Mouse (Mus musculus): ENCODE measurements around the gene Ptger4. TPM values are rescaled to one million over a fixed set of nuclear protein-coding genes. Genes with fewer than 3 reads are reported as not detected.

Gene Ptger4
- total and polyA plus RNA-seq, 3 experiments, result 3.5 to 5.7 TPM; not detected in 1

DNA sequence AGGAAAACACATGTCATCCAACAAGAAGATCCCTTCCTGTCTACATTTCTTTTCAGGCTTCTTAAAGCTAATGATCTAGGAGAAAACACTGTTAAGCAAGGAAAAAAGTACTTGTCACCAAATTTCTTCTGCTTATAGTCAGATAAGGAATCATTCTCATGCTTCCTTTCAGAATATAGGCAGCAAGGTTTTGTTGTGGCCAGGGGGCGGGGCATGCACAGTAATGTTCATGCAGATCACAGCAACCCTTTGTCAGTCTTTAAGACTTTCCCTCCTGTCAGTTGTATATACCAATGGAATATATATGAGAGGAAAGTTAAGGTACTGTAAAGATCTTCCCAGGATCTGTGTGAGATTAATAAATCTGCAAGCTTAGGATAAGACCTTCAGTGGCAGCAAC is 30.0 kb upstream of the Ptger4 start:
- no peak overlapping the region for H3K4me3 ChIP-seq (ENCODE audit: control insufficient read depth in 1 of 2, insufficient read depth in 1 of 2, low read depth in 2 of 2, low read length in 2 of 2)
- H3K9ac ChIP-seq (ENCODE audit: control insufficient read depth, low read depth, low read length, poor library complexity, severe bottlenecking), result no peak overlapping the region
- no peaks in the 10 kb centered on the region for H3K4me1 ChIP-seq (ENCODE audit: control insufficient read depth in 1 of 2, insufficient read depth in 2 of 2, low read length in 2 of 2)
- no peaks in the 10 kb centered on the region for H3K9me3 ChIP-seq (replicated peaks; ENCODE audit: insufficient read depth, low read length)
- no peak for DNase-seq (ENCODE audit: low read depth, low spot score)
- no peak overlapping the region for H3K27ac ChIP-seq (ENCODE audit: control insufficient read depth, low read depth, low read length)
- H3K79me2 ChIP-seq (ENCODE audit: control insufficient read depth, insufficient read depth, low read length, poor library complexity), result no peaks in the 10 kb centered on the region
- no peaks in the 10 kb centered on the region for H3K36me3 ChIP-seq (ENCODE audit: control insufficient read depth in 1 of 2, insufficient read depth in 2 of 2, low read length in 2 of 2)
- no peak for TF ChIP-seq ZKSCAN1 (IDR thresholded peaks at IDR 0.05; ENCODE audit: low read depth, low read length)
- no peak for TF ChIP-seq BHLHE40 (IDR thresholded peaks at IDR 0.05; ENCODE audit: borderline replicate concordance, low read depth, low read length)
- no peak for TF ChIP-seq HCFC1 (IDR thresholded peaks at IDR 0.05; ENCODE audit: low read depth, low read length)
- no peak for TF ChIP-seq MAZ (IDR thresholded peaks at IDR 0.05; ENCODE audit: low read depth, low read length)
- TF ChIP-seq USF1 (IDR thresholded peaks at IDR 0.05; ENCODE audit: low read depth, low read length), result no peak
- no peaks in the 10 kb centered on the region for H3K27me3 ChIP-seq (ENCODE audit: control insufficient read depth in 1 of 2, insufficient read depth in 2 of 2, low read length in 2 of 2)

DNA sequence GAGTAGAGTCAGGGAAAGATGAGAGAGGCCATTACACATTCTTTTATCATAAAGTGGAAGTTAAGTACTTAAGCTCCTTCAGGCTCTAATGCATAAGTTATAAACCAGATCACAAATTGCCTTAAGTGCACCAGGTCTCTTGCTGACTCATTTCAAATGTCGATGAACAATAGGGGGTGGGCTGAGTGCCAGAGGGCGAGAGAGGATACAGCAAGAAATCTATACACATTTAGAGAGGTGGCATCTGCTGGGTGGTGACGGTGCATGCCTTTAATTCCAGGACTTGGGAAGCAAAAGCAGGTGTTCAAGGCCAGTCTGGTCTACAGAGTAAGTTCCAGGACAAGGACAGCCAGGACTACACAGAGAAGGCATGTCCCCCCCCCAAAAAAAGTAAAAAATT is 22.1 kb upstream of the Ptger4 start:
- H3K36me3 ChIP-seq (ENCODE audit: control insufficient read depth in 1 of 2, insufficient read depth in 2 of 2, low read length in 2 of 2), result no peaks in the 10 kb centered on the region
- no peak overlapping the region for H3K9ac ChIP-seq (ENCODE audit: control insufficient read depth, low read depth, low read length, poor library complexity, severe bottlenecking)
- no peaks in the 10 kb centered on the region for H3K4me1 ChIP-seq (ENCODE audit: control insufficient read depth in 1 of 2, insufficient read depth in 2 of 2, low read length in 2 of 2)
- no peak for DNase-seq (ENCODE audit: low read depth, low spot score)
- no peaks in the 10 kb centered on the region for H3K79me2 ChIP-seq (ENCODE audit: control insufficient read depth, insufficient read depth, low read length, poor library complexity)
- no peaks in the 10 kb centered on the region for H3K9me3 ChIP-seq (replicated peaks; ENCODE audit: insufficient read depth, low read length)
- H3K27ac ChIP-seq (ENCODE audit: control insufficient read depth, low read depth, low read length), result no peak overlapping the region
- no peaks in the 10 kb centered on the region; a peak in 1 of 4 replicates for H3K27me3 ChIP-seq (ENCODE audit: control insufficient read depth in 1 of 2, insufficient read depth in 2 of 2, low read length in 2 of 2)
- TF ChIP-seq UBTF (IDR thresholded peaks at IDR 0.05; ENCODE audit: borderline replicate concordance, insufficient read depth, low read depth, low read length), result no peak
- TF ChIP-seq CTCF (IDR thresholded peaks at IDR 0.05 in 2 of 3, conservative IDR thresholded peaks at IDR 0.05 in 1 of 3; ENCODE audit: control insufficient read depth in 1 of 3, insufficient read depth in 1 of 3, low read depth in 2 of 3, low read length in 3 of 3, poor library complexity in 1 of 3, severe bottlenecking in 1 of 3), result no peak
- H3K4me3 ChIP-seq (ENCODE audit: control insufficient read depth in 1 of 2, insufficient read depth in 1 of 2, low read depth in 2 of 2, low read length in 2 of 2), result no peak overlapping the region

DNA sequence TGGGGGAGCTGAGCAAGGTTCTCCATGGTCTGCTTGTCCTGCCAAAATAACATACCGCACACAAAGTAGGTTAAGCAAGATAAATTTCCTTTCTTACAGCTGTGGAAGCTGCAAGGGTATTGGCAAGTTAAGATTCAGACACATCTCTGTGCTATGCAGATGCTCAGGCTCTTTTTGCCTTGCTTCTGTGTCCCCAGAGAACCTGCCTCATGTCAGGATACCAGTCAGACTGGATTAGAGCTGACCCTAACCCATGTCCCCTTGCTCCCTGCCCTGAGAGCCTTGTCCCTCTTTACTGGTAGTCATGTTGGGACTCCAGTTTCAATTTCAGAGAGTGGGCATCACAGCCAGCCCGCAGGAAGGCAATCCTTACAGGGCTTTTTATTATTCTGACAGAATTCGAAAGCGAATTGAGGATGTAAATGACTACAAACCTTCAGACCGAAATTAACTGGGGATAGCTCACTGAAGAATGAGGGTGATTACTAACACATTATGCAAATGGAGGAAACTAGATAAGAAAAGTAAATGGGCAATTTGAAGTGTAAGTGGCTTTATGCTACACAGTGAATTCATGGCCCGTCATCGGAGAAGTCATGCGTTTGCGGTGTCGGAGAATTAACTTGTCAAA is 19.0 kb upstream of the Ptger4 start:
- Histone ChIP-seq H3K9me3 (replicated peaks; ENCODE audit: insufficient read depth, low read length) (no peaks in the 10 kb centered on the region), H3K9ac (ENCODE audit: control insufficient read depth, low read depth, low read length, poor library complexity, severe bottlenecking) (no peak overlapping the region), H3K4me1 (ENCODE audit: control insufficient read depth in 1 of 2, insufficient read depth in 2 of 2, low read length in 2 of 2) (no peaks in the 10 kb centered on the region), H3K4me3 (ENCODE audit: control insufficient read depth in 1 of 2, insufficient read depth in 1 of 2, low read depth in 2 of 2, low read length in 2 of 2) (no peak overlapping the region), H3K27ac (ENCODE audit: control insufficient read depth, low read depth, low read length) (no peak overlapping the region), H3K79me2 (ENCODE audit: control insufficient read depth, insufficient read depth, low read length, poor library complexity) (no peaks in the 10 kb centered on the region), H3K27me3 (ENCODE audit: control insufficient read depth in 1 of 2, insufficient read depth in 2 of 2, low read length in 2 of 2) (no peaks in the 10 kb centered on the region; a peak in 1 of 4 replicates), H3K36me3 (ENCODE audit: control insufficient read depth in 1 of 2, insufficient read depth in 2 of 2, low read length in 2 of 2) (no peaks in the 10 kb centered on the region)
- DNase-seq (ENCODE audit: low read depth, low spot score), result no peak
- no peak for TF ChIP-seq JUND (IDR thresholded peaks at IDR 0.05; ENCODE audit: low read depth, low read length)
- no peak for TF ChIP-seq GABPA (IDR thresholded peaks at IDR 0.05; ENCODE audit: low read depth, low read length)
- no peak for TF ChIP-seq POLR2A (IDR thresholded peaks at IDR 0.05; ENCODE audit: control insufficient read depth in 1 of 2, insufficient read depth in 1 of 2, low read depth in 1 of 2, low read length in 2 of 2, poor library complexity in 1 of 2)
- TF ChIP-seq ZKSCAN1 (IDR thresholded peaks at IDR 0.05; ENCODE audit: low read depth, low read length), result no peak
- no peak for TF ChIP-seq NRF1 (IDR thresholded peaks at IDR 0.05; ENCODE audit: insufficient read depth, low read depth, low read length, poor library complexity, severe bottlenecking)
- TF ChIP-seq ZMIZ1 (IDR thresholded peaks at IDR 0.05; ENCODE audit: low read depth, low read length), result no peak
- no peak for TF ChIP-seq ELF1 (IDR thresholded peaks at IDR 0.05; ENCODE audit: low read depth, low read length)
- TF ChIP-seq RAD21 (IDR thresholded peaks at IDR 0.05; ENCODE audit: low read depth, low read length), result no peak
- TF ChIP-seq MAFK (IDR thresholded peaks at IDR 0.05; ENCODE audit: borderline replicate concordance, low read depth, low read length), result no peak
- no peak for TF ChIP-seq EP300 (IDR thresholded peaks at IDR 0.05; ENCODE audit: low read depth in 1 of 2, low read length in 2 of 2)
- no peak for TF ChIP-seq CHD1 (IDR thresholded peaks at IDR 0.05; ENCODE audit: low read depth, low read length)
- TF ChIP-seq HCFC1 (IDR thresholded peaks at IDR 0.05; ENCODE audit: low read depth, low read length), result no peak
- TF ChIP-seq USF2 (IDR thresholded peaks at IDR 0.05; ENCODE audit: borderline replicate concordance in 1 of 2, insufficient read depth in 1 of 2, low read depth in 1 of 2, low read length in 2 of 2), result no peak
